Mouse (Mus musculus): ENCODE measurements around the gene Slc24a3.
A peak's percentile ranks its signal among the peaks of the same experiment; 100 is the strongest.

Slc24a3 gene

GRCm38 (mm10) chr2:145621119-145621518, 453.6 kb downstream of the Slc24a3 start:
- no peak for DNase-seq (ENCODE audit: low read depth, low spot score)

DNA sequence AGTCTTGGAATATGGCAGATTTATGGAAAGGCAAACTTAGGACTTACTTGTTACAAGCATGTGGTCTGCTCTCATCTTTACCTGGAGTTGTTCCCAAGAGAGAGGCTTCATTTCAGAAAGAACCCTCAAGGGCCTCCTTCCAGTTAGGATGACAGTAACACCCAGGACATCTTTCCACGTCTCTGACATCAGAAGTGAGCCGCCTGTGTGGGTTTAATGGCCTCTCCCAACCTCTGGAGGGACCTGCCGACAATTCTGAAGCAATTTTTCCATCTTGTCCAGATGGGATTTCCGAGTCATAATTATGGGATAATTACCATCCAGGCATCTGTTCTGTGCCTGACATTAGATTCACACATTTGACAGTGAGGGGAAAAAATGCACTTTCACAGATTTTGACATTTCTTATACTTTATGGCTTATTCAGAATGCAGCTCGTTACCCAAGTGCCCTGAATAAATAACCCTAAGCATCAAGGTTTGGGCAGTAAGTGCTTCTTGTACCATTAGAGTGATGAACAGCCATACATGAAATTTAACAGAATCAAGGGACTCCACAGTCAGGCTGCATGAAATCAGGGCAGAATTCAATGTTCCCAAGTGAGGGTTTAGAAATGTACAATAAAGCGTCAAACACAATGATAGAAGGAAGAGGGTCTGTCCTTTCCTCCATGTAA, 463.7 kb downstream of the Slc24a3 start:
- DNase-seq (ENCODE audit: low read depth, low spot score), result no peak

DNA sequence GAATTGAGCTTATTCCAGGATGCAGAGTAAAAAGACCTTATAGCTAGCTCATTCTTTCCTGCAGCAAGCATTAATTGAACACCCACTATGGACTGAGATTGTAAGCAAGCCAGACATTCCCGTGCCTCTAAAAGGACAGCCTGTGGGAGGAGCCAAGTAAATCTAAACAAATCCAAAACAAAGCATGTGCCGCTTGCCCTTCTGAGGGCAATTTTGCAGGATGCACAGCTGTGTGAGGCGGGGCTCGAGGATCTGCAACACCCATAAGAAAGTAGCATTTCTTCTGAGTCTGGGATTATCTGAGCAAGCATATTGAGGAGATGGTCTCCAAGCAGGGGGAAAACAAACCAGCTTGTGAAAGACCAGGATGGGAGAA, 464.2 kb downstream of the Slc24a3 start:
- DNase-seq (ENCODE audit: low read depth, low spot score), result no peak

- DNase-seq (ENCODE audit: low read depth, low spot score), result no peak
Measured at GRCm38 (mm10) chr2:145633811-145634210, 466.3 kb downstream of the Slc24a3 start.

DNA sequence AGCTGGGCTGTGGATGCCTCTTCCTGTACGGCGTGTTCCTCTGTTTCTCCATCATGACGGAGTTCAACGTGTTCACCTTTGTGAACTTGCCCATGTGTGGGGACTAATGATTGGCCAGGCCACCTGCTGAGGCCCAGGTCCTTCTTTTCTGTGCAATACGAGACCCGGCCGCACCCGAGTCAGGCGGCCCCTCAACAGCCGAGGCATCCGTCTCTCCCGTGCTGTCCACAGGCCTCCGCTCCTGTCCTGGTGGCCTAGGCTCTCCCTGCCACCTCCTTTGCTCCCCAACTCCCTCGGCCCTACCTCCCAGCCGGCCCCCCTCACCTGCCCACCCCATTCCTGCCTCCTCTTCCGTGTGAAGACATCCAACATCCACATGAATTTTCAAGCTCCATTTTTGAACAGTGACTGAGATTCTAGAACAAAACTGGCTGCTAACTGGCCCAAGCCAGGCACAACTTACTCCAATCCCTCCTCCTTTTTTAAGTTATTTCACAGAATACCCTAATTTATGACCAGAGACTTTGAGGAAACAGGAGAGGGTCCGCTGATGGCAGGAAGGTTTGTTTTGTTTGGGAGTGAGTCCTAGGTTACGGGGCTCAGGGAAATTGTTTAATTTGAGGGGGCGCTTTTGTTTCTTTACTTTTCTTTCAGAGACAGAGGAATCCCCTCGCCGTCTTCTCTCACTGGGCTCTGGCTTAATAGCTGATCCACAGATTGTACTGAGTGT, 472.9 kb downstream of the Slc24a3 start:
- no peak for DNase-seq (ENCODE audit: low read depth, low spot score)

DNA sequence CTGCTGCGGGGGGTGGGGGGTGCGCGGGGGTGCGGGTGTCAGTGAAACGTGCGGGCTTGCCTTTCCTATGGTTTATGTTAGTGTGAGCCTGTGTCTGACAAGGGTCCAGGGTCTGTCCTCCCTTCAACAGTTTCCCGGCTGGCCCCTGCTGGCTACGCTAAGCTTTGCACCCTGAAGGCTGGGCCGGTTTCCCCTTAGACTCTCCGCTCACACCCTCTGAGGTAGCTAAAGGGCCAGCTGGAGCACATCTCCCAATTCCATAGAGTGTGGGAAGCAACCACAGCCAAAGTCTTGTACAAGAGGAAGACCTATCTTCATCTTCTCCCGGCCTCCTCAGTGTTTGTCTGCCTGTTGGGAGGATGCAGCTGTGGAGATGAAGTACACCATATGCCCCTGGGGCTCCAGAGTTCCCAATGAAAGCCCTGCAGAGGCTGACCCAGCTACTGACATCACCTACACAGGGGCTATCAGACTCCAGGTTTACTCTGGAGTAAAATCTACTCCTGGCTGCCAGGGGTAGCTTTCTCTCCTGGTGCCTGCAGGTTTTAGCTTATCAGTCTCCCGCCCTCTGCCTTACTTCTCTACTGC, 487.9 kb downstream of the Slc24a3 start:
- DNase-seq (ENCODE audit: low read depth, low spot score), result peak; percentile 20

GRCm38 (mm10) chr2:145656121-145656520, 488.6 kb downstream of the Slc24a3 start:
- DNase-seq (ENCODE audit: low read depth, low spot score), result peak; percentile 64

DNA sequence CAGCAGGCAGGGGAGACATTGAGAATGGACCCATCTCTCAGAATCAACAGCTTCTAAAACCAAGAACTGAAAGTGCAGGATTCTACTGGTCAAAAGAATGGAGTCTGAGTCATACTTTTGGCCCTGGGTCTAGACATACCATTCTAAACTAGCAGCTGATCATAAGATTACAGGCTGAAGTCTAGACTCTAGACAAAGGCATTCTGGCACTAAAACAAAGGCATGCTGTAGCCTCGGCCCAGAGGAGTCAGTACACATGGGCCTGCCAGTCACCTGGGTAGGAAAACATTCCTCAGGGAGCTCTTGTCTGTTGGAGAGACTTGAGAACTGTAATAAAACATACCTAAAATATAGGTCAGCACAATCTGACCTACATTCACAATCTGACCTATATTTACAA, 489.2 kb downstream of the Slc24a3 start:
- DNase-seq (ENCODE audit: low read depth, low spot score), result no peak

DNA sequence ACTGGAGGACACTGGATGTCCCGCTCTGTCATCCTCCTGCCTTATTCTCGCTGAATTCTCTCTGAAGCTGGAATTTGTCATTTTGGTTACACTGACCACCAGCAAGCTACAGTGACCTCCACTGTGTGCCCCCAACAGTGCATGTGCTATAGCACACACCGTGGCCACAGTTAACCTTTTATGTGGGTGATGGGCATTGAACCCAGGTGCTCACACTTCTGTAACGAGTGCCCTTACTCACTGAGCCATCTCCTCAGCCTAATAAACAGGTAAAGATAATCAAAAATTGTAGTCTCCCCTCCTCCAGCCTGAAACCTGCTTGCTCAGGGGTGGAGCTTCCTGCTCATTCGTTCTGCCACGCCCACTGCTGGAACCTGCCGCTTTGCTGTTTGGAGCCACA, 493.7 kb downstream of the Slc24a3 start:
- no peak for DNase-seq (ENCODE audit: low read depth, low spot score)

GRCm38 (mm10) chr2:145663899-145664298, 496.3 kb downstream of the Slc24a3 start:
- no peak for DNase-seq (ENCODE audit: low read depth, low spot score)

- no peak for DNase-seq (ENCODE audit: low read depth, low spot score)
Measured at GRCm38 (mm10) chr2:145664311-145664710, 496.8 kb downstream of the Slc24a3 start.

DNA sequence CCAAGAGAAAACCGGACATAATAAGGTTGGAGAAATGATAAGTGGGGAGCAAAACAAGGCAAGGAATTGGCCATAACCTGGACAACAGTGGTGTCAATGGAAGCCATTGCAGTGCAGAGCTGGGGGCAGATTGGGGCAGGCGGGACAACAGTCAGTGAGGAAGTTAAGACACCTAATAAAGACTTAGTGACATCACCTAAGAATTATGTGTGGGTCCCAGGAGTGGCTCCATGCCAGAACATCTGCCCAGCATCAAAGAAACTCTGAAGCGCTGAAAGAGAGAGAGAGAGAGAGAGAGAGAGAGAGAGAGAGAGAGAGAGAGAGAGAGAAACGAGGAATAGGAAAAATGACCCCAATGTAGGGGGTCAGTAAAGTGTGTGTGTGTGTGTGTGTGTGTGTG, 500.6 kb downstream of the Slc24a3 start:
- no peak for DNase-seq (ENCODE audit: low read depth, low spot score)

DNA sequence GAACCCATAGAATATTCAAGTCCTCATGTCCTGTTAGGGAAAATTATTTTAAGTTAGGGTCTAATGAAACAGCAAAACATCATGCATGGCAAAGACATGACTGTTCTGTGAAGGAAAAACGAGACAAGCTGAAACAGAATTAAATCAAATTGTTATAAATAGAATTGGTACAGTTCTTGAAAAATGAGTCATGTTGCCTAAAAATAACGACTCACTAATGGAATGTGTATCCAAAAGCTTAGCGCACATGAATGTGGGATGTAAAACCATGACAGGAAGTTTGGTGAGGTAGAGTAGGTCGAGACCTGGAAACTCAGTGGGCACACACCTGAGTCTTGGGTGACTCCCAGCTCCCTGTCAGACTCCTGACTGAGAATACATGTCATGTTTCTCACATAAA, 502.6 kb downstream of the Slc24a3 start:
- no peak for DNase-seq (ENCODE audit: low read depth, low spot score)

- peak; percentile 38 for DNase-seq (ENCODE audit: low read depth, low spot score)
Measured at GRCm38 (mm10) chr2:145674496-145675141, 507.1 kb downstream of the Slc24a3 start.

DNA sequence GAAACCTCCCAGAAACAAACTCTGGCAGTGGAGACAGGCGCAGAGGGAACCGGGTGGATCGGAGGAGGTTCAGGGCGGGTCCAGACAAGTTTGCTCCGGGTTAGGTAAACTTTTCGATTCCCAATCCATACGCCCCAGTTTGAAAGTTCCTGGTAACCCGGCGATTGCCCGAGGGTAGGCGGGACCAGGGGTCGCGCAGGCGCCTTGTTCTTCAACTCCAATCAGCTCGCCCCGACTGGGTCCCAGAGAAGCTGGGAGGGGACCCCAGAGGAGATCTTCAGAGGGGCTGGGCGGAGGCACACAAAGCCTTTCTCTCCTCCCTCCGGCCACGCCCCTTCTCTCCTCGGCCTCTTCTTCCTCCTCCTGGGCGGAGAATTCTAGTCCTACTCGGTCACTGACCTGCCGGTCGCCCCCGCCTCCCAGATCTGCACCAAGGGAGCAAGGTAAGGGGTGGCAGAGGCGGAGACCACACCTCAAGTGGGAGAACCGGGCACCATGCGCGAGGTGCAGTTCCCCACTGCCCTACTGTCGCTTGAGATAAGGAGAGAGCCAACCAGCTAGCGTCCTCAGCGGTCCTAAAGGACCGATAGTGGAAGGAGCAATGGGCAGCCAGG, 507.7 kb downstream of the Slc24a3 start, which contains the start of gene Rin2:
TSS of gene Rin2 (plus strand) at position 74 of the 614 bp plus-strand sequence.
- DNase-seq (ENCODE audit: low read depth, low spot score), result peak; percentile 96

DNA sequence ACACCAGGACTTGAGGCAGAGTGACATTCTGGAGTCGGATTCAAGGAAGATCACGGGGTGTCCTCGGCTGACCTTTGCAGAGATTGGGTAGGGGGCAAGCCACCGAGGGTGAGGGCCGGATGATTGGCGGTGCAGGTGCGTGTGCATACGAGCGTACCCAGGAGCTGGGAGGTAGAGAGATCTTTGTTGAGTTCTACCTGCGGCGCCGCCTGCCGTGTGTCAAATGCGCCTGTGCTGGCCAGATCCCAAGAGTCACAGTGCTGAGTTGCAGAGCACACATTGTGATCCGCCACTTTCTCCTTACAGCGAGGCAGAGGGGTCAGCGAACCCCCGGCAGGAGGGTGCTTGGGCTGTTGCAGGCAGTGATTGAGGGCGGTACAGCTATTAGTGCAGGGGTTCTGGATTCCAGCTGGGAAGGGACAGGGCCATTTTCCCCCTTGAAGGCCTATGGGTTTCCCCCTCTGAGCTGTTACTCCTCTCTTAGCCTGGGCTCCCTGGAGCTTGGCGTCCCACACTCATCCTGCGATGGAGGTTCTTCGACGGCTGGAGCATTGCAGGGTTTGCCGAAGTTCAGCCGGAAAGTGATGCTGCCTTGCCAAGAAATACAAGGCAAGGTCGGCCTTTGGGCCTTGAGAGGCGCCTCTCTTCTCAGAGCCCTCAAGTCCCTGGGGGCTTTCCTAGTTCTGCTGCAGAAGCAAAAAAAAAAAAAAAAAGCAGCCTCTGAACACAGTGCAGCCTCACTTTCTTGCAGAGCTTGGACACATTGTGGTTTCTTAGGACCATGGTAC, 508.4 kb downstream of the Slc24a3 start:
- DNase-seq (ENCODE audit: low read depth, low spot score), result peak; percentile 69

GRCm38 (mm10) chr2:145676544-145676925, 509.0 kb downstream of the Slc24a3 start:
- no peak for DNase-seq (ENCODE audit: low read depth, low spot score)

DNA sequence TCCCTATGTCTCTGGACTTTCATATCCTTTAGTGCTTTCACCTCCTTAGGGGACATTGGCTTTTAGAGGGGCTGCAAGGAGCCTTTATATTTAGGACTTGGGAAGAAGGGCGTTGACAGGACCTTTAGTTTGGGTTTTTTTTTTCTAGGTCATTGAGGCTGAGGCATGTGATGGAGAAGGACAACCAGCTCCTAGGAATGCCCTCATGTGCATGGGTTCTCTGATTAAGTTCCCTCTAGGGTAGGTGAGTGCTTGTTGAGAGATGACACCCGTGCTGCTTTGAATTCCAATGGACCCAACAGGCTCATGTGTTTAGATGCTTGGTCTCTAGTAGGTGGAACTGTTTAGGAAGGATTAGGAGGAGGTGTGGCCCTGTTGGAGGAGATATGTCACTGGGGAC, 509.4 kb downstream of the Slc24a3 start:
- no peak for DNase-seq (ENCODE audit: low read depth, low spot score)

DNA sequence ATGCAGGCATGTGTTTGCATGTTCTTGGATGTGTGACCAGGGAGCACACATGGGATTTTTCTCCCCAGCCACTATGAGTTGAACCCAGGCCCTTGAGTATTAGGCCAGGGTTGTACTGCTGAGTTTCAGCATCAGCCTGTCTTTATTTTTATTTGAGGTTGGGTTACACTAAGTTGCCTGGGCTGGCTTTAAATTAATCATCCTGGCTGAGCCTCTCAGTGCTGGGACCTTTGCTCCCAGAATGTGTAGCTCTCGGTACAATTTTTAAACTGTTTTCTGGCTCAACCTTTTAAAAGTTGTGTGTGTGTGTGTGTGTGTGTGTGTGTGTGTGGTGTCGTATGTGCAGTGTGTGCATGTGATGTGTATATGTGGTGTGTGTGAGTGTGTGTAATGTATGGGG, 512.6 kb downstream of the Slc24a3 start:
- no peak for DNase-seq (ENCODE audit: low read depth, low spot score)

- no peak for DNase-seq (ENCODE audit: low read depth, low spot score)
Measured at GRCm38 (mm10) chr2:145680762-145681161, 513.2 kb downstream of the Slc24a3 start.

GRCm38 (mm10) chr2:145681626-145682025, 514.1 kb downstream of the Slc24a3 start:
- no peak for DNase-seq (ENCODE audit: low read depth, low spot score)
